Mouse (Mus musculus): ENCODE results near the gene Cnih4. TPM values are rescaled to one million over a fixed set of nuclear protein-coding genes. Genes with fewer than 3 reads are reported as not detected.
A peak's percentile ranks its signal among the peaks of the same experiment; 100 is the strongest.

The Cnih4 gene
- total RNA-seq, 2 experiments from 2014 or later, result 46.1 to 60.5 TPM

DNA sequence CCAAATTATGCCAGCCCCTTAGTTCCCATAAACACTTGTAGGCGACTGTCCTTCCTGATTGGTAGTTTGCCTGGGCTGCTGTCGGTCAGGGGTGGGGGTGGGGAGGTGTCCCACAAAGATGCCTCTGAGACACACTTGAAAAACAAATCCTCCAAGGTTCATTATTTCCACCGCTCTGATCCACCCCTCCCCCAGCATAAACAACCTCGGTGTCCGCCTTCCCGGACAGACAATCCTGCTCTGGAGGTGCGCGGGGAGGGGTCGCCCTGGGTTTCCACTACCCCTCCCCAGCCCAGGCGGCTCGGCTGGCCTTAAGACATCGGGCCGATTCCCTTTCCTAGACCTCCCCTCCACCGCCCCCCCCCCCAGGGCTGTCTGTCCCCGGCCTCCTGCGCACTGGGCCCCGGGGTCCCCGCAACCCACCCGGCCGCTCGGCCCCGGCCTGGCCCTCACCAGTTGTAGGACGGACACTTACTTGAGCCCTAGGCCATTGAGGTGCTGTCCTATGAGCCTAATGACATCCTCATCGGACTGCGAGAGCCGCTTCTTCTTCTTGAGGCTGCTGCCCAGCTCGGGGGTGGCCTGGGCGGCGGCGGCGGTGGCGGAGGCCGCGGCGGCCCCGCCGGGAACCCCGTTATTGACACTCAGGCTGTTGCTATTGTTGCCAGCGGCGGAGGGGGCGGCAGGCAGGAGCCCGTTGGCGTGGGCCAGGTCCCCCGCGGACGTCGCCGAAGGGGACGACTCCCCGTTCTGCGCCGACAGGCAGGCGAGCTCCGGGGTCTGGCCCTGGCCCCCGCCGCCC lies 66.3 kb downstream of the Cnih4 start:
- DNase-seq, result peak; percentile 36 to 59

DNA sequence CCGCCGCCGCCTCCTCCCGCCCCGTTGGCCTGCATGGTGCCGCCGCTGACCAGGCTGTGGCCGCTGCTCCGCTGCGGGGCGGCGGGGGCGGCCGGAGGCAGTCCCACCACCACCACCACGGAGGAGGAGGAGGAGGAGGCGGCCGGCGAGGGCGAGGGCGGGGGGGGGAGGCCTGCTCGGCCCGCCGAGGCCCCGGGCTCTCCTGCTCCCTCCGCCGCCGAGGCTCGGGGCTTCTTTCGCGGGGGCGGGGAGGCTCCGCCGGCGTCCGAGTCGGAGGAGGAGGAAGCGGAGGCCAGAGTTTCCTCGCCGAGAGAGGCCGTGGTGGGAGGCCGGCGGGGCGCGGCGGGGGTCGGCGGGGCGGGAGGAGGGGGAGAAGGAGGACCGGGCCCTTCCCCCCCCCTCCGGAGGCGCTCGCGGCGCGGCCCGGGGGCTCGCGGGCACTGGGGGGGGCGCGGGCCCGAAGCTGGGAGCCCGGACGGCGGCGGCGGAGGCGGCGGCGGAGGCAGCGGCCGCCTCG lies 67.0 kb downstream of the Cnih4 start:
- DNase-seq, result peak in 1 of 2 experiments; percentile 37

DNA sequence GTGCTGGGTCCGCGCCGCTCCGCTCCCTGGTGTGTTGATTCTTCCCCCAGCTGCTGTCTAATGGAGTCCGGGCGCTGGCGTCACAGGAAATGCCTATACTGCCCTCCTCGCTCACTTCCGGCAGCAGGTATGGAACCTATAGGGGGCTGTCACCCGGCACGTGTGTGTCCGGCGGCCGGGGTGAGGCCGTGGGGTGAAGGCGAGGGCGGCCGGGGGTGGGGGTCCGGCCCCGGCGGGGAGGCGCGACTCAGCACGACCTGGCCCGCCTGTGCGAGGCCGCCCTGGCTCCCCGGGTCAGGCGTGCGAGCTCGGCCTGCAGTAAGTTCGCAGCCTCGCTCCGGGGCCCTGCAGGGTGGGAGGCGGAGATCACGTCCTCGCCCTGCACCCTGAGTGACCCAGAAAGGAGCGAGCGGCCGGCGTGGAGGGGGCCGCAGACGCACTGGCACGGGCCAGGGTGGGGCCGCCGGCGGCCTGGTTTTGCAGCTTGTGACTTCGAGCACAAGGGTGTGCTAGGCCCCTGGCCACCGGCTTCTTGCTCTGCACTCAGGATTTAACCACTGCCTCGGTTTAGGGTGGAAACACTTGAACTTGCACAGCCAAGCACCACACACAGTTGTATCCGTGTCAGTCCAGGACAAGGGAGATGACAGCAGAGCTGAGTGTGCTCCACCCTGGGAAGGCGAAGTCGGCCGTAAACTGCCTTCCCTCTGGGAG lies 67.6 kb downstream of the Cnih4 start, which contains the start of gene Wdr26:
TSS of gene Wdr26 (minus strand) at position 82 of the 714 bp plus-strand sequence.
- DNase-seq, result peak; percentile 81 to 86

DNA sequence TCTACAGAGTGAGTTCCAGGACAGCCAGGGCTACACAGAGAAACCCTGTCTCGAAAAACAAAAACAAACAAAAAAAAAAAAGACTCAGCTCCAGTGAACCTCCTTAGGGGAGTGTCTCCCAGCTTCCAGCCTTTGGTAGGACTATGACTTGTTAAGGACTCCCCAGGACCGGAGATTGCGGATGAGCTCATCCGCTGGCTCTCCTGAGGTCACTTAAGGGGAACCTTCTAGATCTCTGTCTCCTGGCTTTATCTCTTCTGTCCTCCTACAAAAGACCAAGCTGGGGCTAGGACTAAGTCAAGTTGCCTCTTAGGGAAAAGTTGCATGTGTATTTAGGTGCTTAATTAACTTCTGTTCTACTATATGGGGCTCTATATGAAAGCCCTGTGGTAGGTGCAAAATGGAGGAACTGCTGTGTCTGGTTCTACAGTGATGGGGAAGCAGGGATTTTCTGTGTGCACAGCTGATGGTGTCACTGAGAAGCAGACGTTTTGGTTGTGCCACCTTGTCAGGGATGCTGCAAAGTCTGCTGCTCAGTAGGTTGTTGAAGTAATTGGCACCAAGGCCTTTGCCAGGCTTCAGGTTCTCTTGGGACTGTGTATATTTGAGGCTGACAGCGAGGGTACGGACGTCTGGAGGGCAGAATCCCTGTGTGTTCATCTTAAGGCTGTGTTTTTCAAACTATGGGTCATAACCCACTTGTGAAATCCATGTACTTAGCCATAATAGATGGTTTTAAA lies 70.0 kb downstream of the Cnih4 start:
- DNase-seq, result no peak

DNA sequence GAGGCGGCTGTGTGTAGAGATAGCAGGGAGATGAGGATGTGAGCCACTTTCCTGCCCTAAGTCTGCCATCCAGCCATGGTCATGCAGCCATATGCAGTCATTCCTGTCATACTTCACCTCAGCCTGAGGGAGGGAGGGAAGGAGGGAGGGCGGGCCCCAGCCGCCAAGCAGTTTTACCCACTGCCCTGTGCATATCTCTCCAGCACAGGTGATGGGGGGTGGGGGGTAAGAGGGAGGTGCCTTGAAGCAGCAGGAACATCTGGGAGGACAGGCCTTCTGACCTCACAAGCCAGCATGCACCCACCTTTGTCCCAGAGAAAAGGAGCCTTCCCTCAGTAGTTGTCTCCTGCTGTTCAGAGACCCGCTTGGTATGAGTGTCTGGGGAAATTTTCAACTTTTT lies 71.8 kb downstream of the Cnih4 start:
- no peak for DNase-seq

Other genes starting within 250 kb of the Cnih4 start
- gene Pycr2, start 240.4 kb upstream of the Cnih4 start, total RNA-seq (2021), result 10 to 100 TPM; 42.9 to 45.6 TPM
- gene Lefty1, start 209.7 kb upstream of the Cnih4 start, total RNA-seq (2021), result 1 to 10 TPM; 3.4 to 9.0 TPM
- gene Tmem63a, start 202.3 kb upstream of the Cnih4 start, total RNA-seq (2021), result 10 to 100 TPM; 52.6 to 80.8 TPM
- gene Ephx1, start 123.8 kb upstream of the Cnih4 start, total RNA-seq (2021), result 100 to 1,000 TPM; 139 to 160 TPM
- not detected for gene 9130409I23Rik, start 93.5 kb upstream of the Cnih4 start, total RNA-seq (2021)
- gene Nvl, start 489 bp upstream of the Cnih4 start, total RNA-seq (2021), result 10 to 100 TPM; 15.8 to 18.8 TPM
- 100 to 1,000 TPM; 139 to 142 TPM for gene Wdr26, start 67.3 kb downstream of the Cnih4 start, total RNA-seq (2021)
- gene Cnih3, start 207.9 kb downstream of the Cnih4 start, total RNA-seq (2021), result not detected

All from adrenal gland, postnatal 36 days (tissue).